Mouse (Mus musculus): ENCODE measurements around the gene Sgsm1.
A peak's percentile ranks its signal among the peaks of the same experiment; 100 is the strongest.
"Not testable (repeated sequence)": the region's sequence is repeated elsewhere in the genome, so short reads cannot be mapped to it uniquely, and the experiment has no call there.

Gene Sgsm1

DNA sequence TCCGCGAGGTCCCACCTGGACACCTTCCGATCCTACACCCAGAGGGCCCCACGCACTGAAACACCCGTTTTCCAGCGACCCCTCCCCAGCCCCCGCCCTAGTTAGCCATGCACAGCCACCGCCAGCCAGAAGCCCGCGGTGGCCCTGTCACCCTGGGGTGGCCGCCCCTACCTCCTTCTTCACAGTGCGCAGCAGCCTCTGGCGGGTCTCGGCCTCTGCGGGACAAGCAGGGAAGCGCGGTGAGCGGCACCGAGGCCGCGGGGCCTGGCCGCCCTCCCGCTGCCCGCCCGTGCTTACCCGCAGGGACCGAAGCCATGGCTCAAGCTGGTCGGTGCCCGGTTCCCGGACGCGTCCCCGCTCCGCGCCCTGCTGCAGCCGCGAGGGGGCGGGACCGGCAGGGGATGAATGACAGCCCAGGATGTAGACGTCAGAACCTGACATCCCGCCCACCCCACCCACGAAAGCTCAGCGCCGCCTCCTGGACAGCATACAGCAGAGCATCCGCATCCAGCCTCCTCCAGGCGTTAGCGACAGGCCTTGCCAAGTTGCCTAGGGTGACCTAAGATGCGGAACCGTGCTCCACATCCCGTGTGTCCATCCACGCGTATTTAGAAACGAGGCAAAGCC lies at the start of gene Sgsm1:
Gene Sgsm1, minus strand, starts transcription at position 410 of the 627 bp plus-strand sequence.
- peak; percentile 13 for DNase-seq (ENCODE audit: low read depth)

DNA sequence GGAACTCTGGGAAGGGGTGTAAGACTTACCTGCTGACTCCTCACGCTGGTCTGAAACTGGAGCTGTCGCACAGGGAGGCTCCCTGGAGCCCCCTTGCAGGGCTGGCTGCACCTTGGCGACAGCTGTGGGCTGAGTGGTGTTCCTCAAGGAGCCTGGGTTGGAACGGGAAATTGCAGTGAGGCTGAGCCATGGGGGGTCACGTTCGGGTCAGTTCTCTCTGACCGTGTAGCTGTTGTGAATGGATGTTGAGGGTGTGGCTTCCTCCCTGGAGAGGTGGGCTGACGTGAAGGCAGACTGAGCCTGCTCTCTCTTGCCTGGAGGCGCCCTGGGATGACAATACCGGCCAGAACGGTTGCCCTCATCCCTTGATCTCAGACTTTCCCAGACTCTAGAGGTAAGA lies 48.2 kb upstream of the Sgsm1 start:
- no peak for DNase-seq (ENCODE audit: low read depth)

DNA sequence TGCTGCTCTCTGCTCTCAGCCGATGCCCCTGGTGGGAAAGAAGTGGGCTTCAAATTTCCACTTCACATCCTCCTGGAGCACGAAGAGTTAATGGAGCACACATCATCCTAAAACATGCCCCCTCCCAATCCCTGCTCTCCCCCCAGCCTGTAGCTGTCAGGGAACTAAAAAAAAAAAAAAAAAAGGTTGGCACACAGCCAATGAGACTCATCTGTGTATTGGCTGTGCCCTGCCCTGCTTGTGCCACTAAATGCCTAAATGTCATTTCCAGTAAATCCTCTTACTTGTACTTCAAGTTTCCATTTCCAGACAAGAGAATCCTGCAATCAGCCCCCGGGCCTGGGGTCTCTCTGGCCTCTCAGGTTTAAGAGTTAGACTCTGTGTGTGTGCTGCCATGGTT lies 47.1 kb upstream of the Sgsm1 start:
- no peak for DNase-seq (ENCODE audit: low read depth)

DNA sequence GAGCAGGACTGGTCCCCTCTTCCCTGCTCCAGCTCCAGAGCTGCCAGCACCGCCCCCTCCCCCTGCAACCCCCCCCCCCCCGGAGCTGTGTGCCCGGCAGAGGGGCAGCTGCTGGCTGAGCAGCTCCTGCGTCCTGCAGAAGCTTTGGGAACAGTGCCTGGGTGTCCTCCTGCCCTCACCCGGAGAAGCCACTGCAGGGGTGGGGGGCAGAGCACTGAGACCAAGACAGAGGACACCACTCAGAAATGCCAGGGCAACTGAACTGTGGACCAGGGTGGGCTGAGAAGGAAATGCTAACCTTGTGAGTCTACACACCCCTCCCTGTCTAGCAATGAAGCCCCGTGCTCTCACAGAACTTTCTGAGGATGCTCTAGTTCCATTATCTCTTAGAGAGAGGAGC lies 46.6 kb upstream of the Sgsm1 start, which contains the start of gene Aym1:
Gene Aym1, plus strand, starts transcription at position 109 of the 400 bp plus-strand sequence.
- no peak for DNase-seq (ENCODE audit: low read depth)

DNA sequence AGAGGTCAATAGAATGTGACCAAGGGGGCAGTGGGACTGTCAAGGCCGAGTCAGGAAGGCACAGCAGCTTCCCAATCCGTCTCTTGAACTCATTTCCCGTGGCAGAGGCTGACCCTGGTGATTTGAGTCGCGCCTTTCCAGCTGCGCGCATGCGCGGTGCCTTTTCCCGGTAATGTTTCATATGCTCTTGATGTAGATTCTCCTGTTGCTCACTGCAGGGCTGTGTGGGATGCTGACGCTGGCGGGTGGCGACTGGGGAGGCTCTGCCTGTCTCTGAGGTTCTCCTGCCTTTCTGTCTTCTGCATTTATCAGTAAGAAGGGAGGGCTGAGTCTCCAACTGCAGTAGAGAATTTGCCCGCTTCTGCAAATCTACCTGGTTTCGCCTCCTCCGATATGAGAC lies 43.7 kb upstream of the Sgsm1 start:
- DNase-seq (ENCODE audit: low read depth): no peak

GRCm38 (mm10) chr5:113352636-113353035 lies 42.0 kb upstream of the Sgsm1 start:
- DNase-seq (ENCODE audit: low read depth): no peak

DNA sequence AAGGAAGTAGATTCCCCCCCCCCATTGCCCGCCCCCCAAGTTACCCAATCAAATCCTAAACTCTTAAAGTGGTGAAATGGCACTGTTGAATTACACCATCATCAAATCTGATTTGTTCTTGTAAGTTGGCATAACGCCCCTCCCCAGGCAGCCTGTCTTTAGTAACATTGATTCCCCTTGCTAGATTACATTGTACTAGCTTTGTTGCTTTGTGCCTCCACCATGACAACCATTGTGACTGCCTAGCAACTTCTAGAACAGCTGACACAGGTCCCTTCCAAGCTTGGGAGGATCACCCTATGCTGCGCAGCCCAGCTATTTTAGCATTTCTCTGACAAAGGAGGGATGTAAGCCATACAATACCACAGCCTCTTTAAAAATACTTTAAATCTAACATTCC lies 41.2 kb upstream of the Sgsm1 start:
- no peak for DNase-seq (ENCODE audit: low read depth)

- DNase-seq (ENCODE audit: low read depth): no peak
These were observed 39.2 kb upstream of the Sgsm1 start for GRCm38 (mm10) chr5:113349810-113350209.

GRCm38 (mm10) chr5:113349226-113349625 lies 38.6 kb upstream of the Sgsm1 start:
- DNase-seq (ENCODE audit: low read depth): no peak

- DNase-seq (ENCODE audit: low read depth): no peak
These were observed 38.0 kb upstream of the Sgsm1 start for GRCm38 (mm10) chr5:113348597-113348996.

- no peak for DNase-seq (ENCODE audit: low read depth)
These were observed 37.0 kb upstream of the Sgsm1 start for GRCm38 (mm10) chr5:113347593-113347992.

- DNase-seq (ENCODE audit: low read depth): not testable (repeated sequence)
These were observed 36.1 kb upstream of the Sgsm1 start for GRCm38 (mm10) chr5:113346651-113347050.

DNA sequence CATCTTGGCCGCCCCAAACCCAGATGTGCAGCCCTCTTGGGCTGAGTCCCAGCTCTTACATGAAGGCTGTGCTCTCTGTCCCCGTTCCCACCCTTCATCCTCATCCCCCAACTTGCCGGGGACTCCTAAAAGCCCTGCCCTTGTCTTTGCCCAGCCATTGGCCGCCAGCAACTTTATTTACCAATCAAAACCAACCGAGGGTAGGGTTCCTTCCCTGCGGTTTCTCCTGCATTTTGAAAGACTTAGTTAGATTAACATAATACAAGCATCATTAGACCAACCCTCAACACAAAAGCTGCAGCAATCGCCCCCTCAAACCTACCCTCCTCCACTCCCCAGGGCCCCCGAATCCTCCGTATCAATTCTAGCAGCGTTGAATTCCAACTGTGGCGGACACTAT lies 35.2 kb upstream of the Sgsm1 start:
- no peak for DNase-seq (ENCODE audit: low read depth)

- DNase-seq (ENCODE audit: low read depth): no peak
These were observed 34.2 kb upstream of the Sgsm1 start for GRCm38 (mm10) chr5:113344635-113345386.

DNA sequence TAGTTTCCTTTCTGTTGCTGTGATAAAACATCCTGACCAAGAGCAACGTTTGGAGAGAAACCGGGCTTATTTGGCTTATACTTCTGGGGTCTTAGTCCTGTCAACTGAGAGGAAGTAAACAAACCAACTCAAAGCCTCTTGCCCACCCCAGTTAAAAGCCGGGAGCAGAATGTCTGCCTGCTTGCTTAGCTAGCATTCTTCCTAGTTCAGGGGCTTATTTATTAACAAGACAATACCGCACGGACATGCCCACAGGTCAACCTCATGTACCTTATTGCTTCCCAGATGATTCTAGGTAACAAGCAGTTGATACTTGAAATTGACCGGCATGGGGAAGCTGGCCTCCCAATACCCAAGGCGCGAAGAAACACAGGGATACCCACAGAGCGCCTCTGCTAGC lies 25.7 kb upstream of the Sgsm1 start:
- DNase-seq (ENCODE audit: low read depth): no peak

- DNase-seq (ENCODE audit: low read depth): no peak
These were observed 25.1 kb upstream of the Sgsm1 start for GRCm38 (mm10) chr5:113335732-113336131.

GRCm38 (mm10) chr5:113334621-113335530 lies 24.3 kb upstream of the Sgsm1 start:
- no peak for DNase-seq (ENCODE audit: low read depth)

DNA sequence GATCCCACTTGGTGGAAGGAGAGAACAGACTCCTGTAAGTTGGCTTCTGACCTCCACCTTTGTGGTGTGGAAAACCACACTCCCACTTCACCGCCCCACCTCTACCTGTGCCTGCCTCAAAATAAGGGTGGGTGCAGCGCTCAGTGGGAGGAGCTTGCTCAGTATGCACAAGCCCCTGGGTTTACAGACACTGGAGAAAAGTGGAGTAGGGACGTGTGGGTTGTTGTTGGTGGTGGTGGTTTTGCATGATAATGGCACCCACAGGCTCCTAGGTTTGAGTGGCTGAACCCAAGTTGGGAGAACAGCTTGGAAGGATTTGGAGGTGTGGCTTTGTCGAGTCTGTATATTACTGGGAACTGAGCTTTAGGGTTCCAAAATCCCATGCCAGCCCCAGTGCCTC lies 22.3 kb upstream of the Sgsm1 start:
- no peak for DNase-seq (ENCODE audit: low read depth)

DNA sequence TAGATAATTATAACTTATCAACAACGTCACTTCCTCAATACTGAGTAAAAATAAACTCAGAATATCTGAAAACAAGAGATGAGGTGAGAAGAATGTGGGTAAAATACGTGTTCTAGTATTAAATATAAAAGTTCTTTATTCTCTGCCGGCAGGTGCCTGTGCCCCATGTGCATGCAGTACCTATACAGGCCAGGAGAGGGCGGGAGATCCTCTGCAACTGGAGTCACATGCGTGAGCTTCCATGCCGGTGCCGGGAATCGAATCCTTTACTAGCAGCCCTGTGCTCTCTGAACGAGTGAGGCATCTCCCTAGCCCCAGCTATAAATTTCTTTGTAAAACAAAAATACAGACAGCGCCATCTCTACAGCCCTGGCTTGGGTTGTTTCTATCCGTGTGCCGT lies 21.7 kb upstream of the Sgsm1 start:
- DNase-seq (ENCODE audit: low read depth): no peak

- no peak for DNase-seq (ENCODE audit: low read depth)
These were observed 19.6 kb upstream of the Sgsm1 start for GRCm38 (mm10) chr5:113330202-113330601.

- no peak for DNase-seq (ENCODE audit: low read depth)
These were observed 18.9 kb upstream of the Sgsm1 start for GRCm38 (mm10) chr5:113329463-113329862.

DNA sequence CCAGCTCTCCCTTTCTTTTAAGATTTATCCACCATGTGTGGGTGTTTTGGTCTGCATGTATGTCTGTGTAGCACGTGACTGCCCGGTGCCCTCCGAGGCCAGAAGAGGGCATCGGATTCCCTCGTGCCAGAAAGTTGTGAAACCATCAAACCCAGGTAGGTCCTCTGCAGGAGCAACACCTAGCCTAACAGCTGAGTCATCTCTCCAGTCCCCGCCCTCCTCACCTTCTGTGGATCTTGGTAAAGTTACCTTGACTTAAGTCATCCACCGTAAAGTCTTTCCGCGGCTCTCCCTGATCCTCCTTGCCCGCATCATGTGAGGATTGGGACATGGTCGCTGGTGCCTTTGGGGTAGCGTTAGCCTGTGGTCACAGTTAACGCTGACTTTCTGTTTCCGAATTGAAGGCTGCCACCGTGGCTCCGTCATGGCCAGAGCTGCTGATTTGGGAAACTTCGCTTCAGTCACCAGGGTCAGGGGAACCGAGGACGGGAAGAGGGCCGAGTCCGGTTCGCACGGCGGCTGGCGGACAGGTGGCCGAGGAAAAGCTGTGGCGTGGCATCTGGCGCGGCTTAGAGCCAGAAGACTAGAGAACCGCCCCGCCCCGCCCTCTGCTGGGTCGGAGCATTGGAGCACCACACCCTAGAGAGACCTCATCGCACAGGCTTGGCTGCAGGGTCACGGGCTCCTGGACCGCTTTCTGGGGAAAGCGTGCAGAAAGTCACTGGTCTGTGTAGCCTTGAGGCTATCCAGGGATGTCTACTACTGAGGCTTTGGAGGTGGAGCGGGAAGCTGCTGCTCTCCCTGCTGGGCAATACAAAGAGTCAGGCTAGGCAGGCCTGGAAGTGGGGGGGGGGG lies 13.4 kb upstream of the Sgsm1 start:
- no peak for DNase-seq (ENCODE audit: low read depth)

Data from naive thymus-derived CD4-positive, alpha-beta T cell, adult 2 months (primary cell).